Mouse (Mus musculus) right cerebral cortex, postnatal 25 days (tissue): ENCODE data around the gene Crtac1.

Experiments used
- DNase-seq: peaks from one replicate; pipeline ENCODE4 v3.0.0; 2022

Crtac1 gene

GRCm38 (mm10) chr19:42415042-42415441, 16.5 kb downstream of the Crtac1 start:
- no peak for DNase-seq

- DNase-seq, result no peak
Observed at GRCm38 (mm10) chr19:42409856-42410255, 21.7 kb downstream of the Crtac1 start.

- no peak for DNase-seq
Observed at GRCm38 (mm10) chr19:42409226-42409625, 22.4 kb downstream of the Crtac1 start.

GRCm38 (mm10) chr19:42404364-42404763, 27.2 kb downstream of the Crtac1 start:
- no peak for DNase-seq

DNA sequence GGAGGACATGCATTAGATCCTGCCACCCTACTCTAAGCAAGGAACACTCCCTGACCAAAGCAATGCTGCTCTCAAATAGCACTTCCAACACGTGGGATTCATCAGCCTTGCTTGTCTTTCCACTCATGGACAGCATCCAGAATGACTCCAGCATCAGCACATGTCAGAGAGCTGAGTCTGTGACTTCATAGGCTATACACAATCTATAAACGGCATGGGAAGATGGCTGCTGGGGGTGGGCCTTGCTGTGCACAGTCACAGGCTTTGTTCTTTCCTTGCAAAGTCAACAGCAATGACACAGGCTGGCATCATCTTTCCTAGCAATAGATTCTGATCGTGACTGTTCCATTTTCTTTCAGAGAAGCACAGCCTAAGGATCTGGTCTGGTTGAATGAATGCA, 31.6 kb downstream of the Crtac1 start:
- no peak for DNase-seq

GRCm38 (mm10) chr19:42397281-42397680, 34.3 kb downstream of the Crtac1 start:
- DNase-seq, result no peak

DNA sequence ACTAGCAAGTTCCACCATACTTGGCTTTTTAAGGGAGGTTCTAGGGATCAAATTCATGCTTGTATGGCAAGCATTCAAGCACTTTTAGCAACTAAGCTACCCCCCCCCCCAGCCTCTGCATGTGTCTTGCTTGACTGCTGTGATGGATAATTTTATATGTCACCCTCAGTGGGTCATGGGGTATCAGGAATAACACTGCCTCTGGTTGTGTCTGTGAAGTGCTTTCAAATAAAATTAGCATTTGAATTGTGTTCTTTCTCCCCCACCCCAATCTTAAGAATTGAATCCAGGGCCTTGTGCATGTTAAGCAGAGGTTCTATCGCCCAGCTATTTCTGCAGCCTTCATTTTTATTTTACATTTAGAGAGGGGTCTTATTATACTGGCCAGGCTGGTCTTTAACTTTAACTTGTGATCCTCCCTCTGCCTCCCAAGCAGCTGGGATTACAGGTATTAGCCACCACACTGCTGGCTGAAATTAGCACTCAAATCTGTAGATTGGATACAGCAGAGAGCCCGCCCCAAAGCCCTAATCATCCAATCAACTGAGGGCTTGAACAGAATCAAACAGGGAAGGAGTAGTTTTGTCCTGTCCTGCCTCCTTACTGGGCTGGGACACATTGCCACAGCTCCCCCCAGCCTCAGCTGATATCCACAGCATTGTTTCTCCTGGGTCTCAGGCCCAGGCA, 36.6 kb downstream of the Crtac1 start:
- no peak for DNase-seq

- peak; percentile 55 for DNase-seq
Observed at GRCm38 (mm10) chr19:42393920-42394319, 37.7 kb downstream of the Crtac1 start.

- no peak for DNase-seq
Observed at GRCm38 (mm10) chr19:42392094-42392493, 39.5 kb downstream of the Crtac1 start.

DNA sequence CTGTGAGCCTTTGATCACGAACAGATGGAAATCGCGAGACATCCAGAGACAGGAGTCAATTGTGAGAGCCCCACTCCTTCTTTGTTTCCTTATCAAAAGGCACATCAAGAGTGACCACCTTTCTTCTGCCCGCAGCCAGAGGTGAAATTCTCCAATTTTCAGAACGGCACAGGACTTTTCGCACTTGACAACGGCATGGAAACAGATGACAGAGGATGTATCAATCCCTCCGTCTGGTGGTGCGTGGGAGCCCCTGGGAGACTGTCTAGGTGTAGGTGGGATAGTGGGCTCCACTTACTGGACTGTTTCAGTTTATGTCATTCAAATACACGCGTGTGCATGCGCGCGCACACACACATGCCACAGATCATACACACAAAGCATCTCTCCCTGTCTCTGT, 42.0 kb downstream of the Crtac1 start:
- no peak for DNase-seq

GRCm38 (mm10) chr19:42384981-42385598, 46.5 kb downstream of the Crtac1 start:
- no peak for DNase-seq

DNA sequence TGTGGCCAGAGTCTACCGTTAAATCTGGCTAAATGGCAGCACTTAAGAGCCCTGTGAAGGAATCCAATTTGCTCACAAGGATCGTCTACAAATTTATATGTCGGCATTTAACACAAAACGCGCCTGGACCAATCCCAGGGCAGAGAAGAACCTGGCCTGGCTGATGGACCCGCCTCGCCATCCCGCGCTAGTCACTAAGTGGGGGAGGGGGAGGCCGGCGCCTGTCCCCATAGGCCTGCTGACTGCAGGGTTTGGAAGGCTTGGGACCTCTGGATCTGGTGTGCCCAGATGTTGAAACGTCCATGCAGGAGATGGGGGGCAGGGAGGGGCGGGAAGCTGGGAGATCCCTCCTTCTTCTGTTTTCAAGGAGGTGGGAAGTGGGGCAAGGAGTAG, 50.6 kb downstream of the Crtac1 start:
- DNase-seq, result no peak

DNA sequence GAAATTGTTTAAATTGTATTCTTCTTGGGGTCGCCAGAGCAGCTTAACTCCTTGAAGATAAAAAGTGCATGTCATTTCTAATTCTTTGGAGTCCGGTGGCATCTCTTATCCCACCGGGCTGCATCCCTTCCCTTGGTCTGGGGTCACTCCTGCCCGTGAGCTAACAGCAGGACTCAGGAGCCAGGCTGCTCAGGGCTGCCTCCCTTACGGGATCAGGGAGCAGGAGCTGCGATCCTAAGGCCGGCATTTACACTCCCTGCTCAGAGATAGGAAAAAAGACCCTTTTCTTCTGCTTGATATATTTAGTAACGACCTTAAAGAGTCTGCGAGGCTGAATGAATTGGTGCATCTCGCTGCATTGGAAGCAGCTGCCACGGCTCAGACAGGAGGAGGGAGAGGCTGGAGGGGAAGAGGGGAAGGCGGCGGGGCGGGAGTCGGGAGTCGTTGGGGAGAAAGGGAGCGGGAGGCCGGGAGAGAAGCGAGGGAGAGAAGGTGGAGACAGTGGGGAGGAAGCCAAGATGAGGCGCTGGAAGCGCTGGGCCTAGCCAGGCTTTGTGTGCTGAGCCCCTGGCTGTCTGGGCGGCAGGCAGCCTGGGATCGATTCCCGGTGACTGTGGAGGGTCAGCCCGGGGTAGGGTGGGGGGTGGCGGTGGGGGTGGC, 51.1 kb downstream of the Crtac1 start:
- DNase-seq, result peak; percentile 50

GRCm38 (mm10) chr19:42379798-42380197, 51.8 kb downstream of the Crtac1 start:
- peak; percentile 66 for DNase-seq

DNA sequence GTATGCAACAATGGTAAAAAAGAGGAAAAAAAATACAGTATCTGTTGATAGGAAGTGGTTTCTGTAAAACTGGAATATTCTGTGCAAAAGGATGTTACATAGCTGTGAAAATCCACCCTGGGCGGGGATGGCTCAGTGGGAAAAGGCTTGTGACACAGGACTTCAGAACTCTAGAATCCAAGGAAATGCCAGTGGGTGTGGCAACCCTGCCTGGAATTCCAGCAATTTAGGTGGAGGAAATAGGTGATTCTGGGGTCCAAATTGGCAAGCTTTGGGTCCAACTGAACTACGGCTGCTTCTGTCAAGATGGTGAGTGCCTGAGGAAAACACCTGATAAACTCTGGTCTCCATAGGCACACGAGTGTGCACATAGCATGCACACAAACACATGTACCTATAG, 54.4 kb downstream of the Crtac1 start:
- DNase-seq, result no peak

DNA sequence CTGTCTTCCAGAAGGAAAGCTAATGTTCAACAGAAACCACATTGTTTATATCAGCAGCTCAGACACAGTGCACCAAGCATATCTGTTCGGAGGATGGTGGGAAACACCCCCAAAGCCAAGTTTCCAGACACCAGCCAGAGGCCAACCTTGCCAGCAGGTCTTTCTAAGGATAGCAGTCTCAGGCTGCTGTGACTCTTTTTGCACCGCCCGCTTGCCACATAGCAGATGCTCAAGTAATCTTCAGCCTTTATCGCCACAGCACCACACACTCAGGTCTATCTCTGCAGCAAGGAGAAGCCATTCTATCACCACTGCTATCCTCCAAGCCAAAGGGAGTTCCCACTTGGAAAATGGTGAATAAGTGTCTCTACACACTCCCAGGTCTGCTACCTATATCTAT, 68.0 kb downstream of the Crtac1 start:
- no peak for DNase-seq

GRCm38 (mm10) chr19:42358406-42358805, 73.2 kb downstream of the Crtac1 start:
- DNase-seq, result no peak

DNA sequence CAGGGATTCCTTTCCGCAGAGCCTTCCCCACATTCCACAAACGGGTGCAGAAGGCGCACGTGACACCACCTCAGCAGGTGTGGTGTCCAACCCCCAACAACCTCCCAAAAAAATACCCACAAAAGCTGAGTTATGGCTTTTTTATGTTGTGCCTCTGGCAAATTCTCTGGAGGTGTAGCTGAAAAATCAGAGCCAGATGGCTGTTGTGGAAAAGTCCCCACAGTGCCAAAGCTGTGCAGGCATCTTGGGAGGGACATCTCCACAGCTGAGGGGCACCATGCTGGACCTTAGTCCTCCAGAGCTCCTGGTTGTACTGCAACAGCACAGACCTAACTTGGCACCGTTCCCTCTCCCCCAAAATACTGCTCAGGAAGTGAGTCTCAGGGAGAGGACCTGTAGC, 74.7 kb downstream of the Crtac1 start:
- peak; percentile 62 for DNase-seq

DNA sequence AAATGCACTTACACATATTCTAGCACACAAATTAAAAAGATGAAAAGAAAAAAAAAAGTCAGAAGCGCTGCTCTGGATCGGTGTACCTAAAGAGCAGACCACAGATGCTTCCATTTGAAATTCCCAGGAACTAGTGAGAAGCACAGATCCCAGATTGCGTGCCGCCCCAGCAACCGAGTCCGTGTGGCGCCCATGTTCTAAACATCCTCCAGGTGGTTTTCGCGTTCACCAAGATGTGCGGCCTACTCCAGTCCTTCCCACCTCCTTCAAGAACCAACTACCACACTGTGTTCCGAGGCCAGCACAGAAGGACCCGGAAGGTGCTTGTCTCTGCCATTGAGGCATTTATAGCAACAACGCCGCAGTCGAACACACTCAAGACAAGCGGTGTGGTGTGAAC, 76.1 kb downstream of the Crtac1 start:
- peak; percentile 49 for DNase-seq

- no peak for DNase-seq
Observed at GRCm38 (mm10) chr19:42341183-42341582, 90.4 kb downstream of the Crtac1 start.

GRCm38 (mm10) chr19:42332081-42332736, 99.4 kb downstream of the Crtac1 start:
- DNase-seq, result no peak

DNA sequence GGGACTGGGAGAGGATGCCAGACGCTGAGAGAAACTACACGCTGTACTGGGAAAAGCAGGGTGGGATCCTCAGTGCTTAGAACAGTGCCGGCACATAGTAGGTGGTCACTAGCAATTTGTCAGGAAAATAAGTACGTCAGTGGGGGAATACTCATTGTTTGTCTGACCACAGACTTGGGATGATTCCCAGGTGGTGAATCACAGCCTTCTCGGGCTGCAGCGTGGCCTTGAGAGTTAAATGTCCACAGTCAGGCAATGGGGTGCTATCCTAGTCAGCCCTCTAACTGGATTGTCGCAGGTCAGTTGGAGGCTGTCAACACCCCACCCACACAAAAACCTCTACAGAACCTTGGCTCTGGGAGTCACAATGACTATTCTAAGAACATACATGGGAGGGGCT, 100.1 kb downstream of the Crtac1 start:
- no peak for DNase-seq

- no peak for DNase-seq
Observed at GRCm38 (mm10) chr19:42328160-42328559, 103.4 kb downstream of the Crtac1 start.

- no peak for DNase-seq
Observed at GRCm38 (mm10) chr19:42325894-42326293, 105.7 kb downstream of the Crtac1 start.
